Mouse (Mus musculus): ENCODE measurements around the gene Saa2. TPM values are rescaled to one million over a fixed set of nuclear protein-coding genes. Genes with fewer than 3 reads are reported as not detected.
"Not testable (repeated sequence)": the region's sequence is repeated elsewhere in the genome, so short reads cannot be mapped to it uniquely, and the experiment has no call there.

Saa2 gene
- polyA plus RNA-seq (2012; rRNA removed), result not detected in 2 replicates

GRCm38 (mm10) chr7:46751490-46751889 lies at the start of gene Saa2:
TSS of gene Saa2 (plus strand) at chr7:46751790.
- DNase-seq (ENCODE audit: low read depth), result no peak

GRCm38 (mm10) chr7:46710390-46710844 lies 41.2 kb upstream of the Saa2 start, which contains the start of gene Saal1:
TSS of gene Saal1 (minus strand) at chr7:46710680.
- DNase-seq (ENCODE audit: low read depth), result peak; percentile 19

GRCm38 (mm10) chr7:46712250-46712649 lies 39.3 kb upstream of the Saa2 start:
- DNase-seq (ENCODE audit: low read depth), result no peak

- no peak for DNase-seq (ENCODE audit: low read depth)
These were observed 37.1 kb upstream of the Saa2 start for GRCm38 (mm10) chr7:46714518-46714917.

- DNase-seq (ENCODE audit: low read depth), result no peak
These were observed 36.0 kb upstream of the Saa2 start, which contains the start of gene Saa3 for GRCm38 (mm10) chr7:46715600-46715999. TSS of gene Saa3 (minus strand) at chr7:46715700.

- DNase-seq (ENCODE audit: low read depth), result no peak
These were observed 34.7 kb upstream of the Saa2 start for GRCm38 (mm10) chr7:46716897-46717296.

- no peak for DNase-seq (ENCODE audit: low read depth)
These were observed 32.9 kb upstream of the Saa2 start for GRCm38 (mm10) chr7:46718591-46719270.

GRCm38 (mm10) chr7:46719526-46719925 lies 32.1 kb upstream of the Saa2 start:
- DNase-seq (ENCODE audit: low read depth), result peak; percentile 64

- no peak for DNase-seq (ENCODE audit: low read depth)
These were observed 31.1 kb upstream of the Saa2 start for GRCm38 (mm10) chr7:46720460-46720859.

- DNase-seq (ENCODE audit: low read depth), result no peak
These were observed 28.2 kb upstream of the Saa2 start for GRCm38 (mm10) chr7:46723354-46723753.

- no peak for DNase-seq (ENCODE audit: low read depth)
These were observed 27.7 kb upstream of the Saa2 start for GRCm38 (mm10) chr7:46723849-46724248.

GRCm38 (mm10) chr7:46724396-46724795 lies 27.2 kb upstream of the Saa2 start:
- DNase-seq (ENCODE audit: low read depth), result no peak

- no peak for DNase-seq (ENCODE audit: low read depth)
These were observed 24.0 kb upstream of the Saa2 start for GRCm38 (mm10) chr7:46727584-46727983.

- DNase-seq (ENCODE audit: low read depth), result no peak
These were observed 19.1 kb upstream of the Saa2 start, which contains the start of gene Saa4 for GRCm38 (mm10) chr7:46732458-46732857. TSS of gene Saa4 (minus strand) at chr7:46732603.

GRCm38 (mm10) chr7:46734983-46735382 lies 16.6 kb upstream of the Saa2 start:
- DNase-seq (ENCODE audit: low read depth), result no peak

GRCm38 (mm10) chr7:46738561-46739460 lies 12.8 kb upstream of the Saa2 start:
- DNase-seq (ENCODE audit: low read depth), result no peak

GRCm38 (mm10) chr7:46740041-46740440 lies 11.5 kb upstream of the Saa2 start:
- not testable (repeated sequence) for DNase-seq (ENCODE audit: low read depth)

- peak; percentile 31 for DNase-seq (ENCODE audit: low read depth)
These were observed 8.7 kb upstream of the Saa2 start, which contains the start of gene Saa1 for GRCm38 (mm10) chr7:46742880-46743279. TSS of gene Saa1 (minus strand) at chr7:46742980.

- peak; percentile 93 for DNase-seq (ENCODE audit: low read depth)
These were observed 5.8 kb upstream of the Saa2 start for GRCm38 (mm10) chr7:46745816-46746215.

GRCm38 (mm10) chr7:46746381-46746780 lies 5.2 kb upstream of the Saa2 start:
- peak; percentile 62 for DNase-seq (ENCODE audit: low read depth)

GRCm38 (mm10) chr7:46748459-46748858 lies 3.1 kb upstream of the Saa2 start:
- DNase-seq (ENCODE audit: low read depth), result no peak

- no peak for DNase-seq (ENCODE audit: low read depth)
These were observed 9.6 kb downstream of the Saa2 start for GRCm38 (mm10) chr7:46761049-46761795.

All from gonadal fat pad, adult 2 months (tissue).